Mouse (Mus musculus) midbrain, embryonic 15.5 days (tissue): ENCODE measurements around the gene Rabgap1l. TPM values are rescaled to one million over a fixed set of nuclear protein-coding genes. Genes with fewer than 3 reads are reported as not detected.

Source experiments
- ATAC-seq: fragments of 200-750 bp; cut with Nextera tagmentation; replicated peaks from 2 replicates; pipeline ENCODE4 v1.8.0; 2017; ENCODE audit warnings: moderate TSS enrichment
- H3K27ac ChIP-seq: fragments of 300-500 bp; sonication (generic); 2 replicates; pipeline ENCODE4 v1.5.1; 2015; ENCODE audit warnings: mild to moderate bottlenecking, inconsistent platforms
- H3K27me3 ChIP-seq: fragments of 300-500 bp; sonication (generic); replicated peaks from 2 replicates; pipeline ENCODE4 v1.6.1; 2015; ENCODE audit warnings: inconsistent platforms
- H3K36me3 ChIP-seq: fragments of 300-500 bp; sonication (generic); replicated peaks from 2 replicates; pipeline ENCODE4 v1.6.1; 2015; ENCODE audit warnings: inconsistent platforms
- H3K4me1 ChIP-seq: fragments of 300-500 bp; sonication (generic); 2 replicates; pipeline ENCODE4 v1.6.1; 2015; ENCODE audit warnings: inconsistent platforms
- H3K4me2 ChIP-seq: fragments of 300-500 bp; sonication (generic); 2 replicates; pipeline ENCODE4 v1.6.1; 2015; ENCODE audit warnings: inconsistent platforms, mild to moderate bottlenecking, moderate library complexity
- H3K4me3 ChIP-seq: fragments of 300-500 bp; sonication (generic); 2 replicates; pipeline ENCODE4 v1.5.1; 2015; ENCODE audit warnings: mild to moderate bottlenecking, inconsistent platforms
- H3K9ac ChIP-seq: fragments of 300-500 bp; sonication (generic); 2 replicates; pipeline ENCODE4 v1.6.1; 2015; ENCODE audit warnings: mild to moderate bottlenecking, inconsistent platforms
- H3K9me3 ChIP-seq: fragments of 300-500 bp; sonication (generic); 2 replicates; pipeline ENCODE4 v1.6.1; 2016; ENCODE audit warnings: inconsistent platforms
- WGBS: fragments of 180-500 bp; shearing (Covaris S2); methylation state at CpG from one replicate; pipeline ENCODE4 v1.1.7; 2015; ENCODE audit warnings: mixed read lengths; 5-methylcytosine and 5-hydroxymethylcytosine counted together
- polyA plus RNA-seq: library from polyadenylated mRNA; unstranded; fragments of >200 nt; fragmentation: Nextera tagmentation; extraction: Ambion mirVana; gene quantifications from 2 replicates; pipeline ENCODE4 v1.2.1, GENCODE M21; 2015

Gene Rabgap1l
- polyA plus RNA-seq, 1 experiment from 2014 or later: 38.3 TPM

DNA sequence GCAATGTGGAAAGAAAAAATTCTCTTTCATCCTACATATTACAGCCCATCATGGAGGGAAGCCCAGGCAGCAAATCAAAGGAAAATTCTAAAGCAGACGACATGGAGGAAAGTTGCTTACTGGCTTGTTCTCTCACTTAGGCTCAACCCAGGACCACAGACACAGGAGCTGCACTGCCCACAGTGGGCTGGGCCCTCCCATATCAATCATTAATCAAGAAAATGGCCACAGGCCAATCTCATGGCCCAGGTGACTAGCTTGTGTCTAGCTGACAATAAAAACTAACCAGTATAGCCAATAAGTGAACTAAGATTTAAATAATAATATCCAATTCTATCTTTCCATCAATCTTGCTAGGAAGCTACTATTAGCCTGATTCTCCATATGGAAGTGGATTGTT lies 8.9 kb downstream of the Rabgap1l start:
- WGBS: 100% methylated on average over 1 of the region's 1 CpGs
- ATAC-seq: no peak
- no peaks in the 10 kb centered on the region for H3K27me3 ChIP-seq
- no peaks in the 10 kb centered on the region for H3K36me3 ChIP-seq
- H3K4me2 ChIP-seq: no peak overlapping the region
- H3K27ac ChIP-seq: no peak overlapping the region
- H3K9me3 ChIP-seq: no peaks in the 10 kb centered on the region
- H3K4me3 ChIP-seq: no peak overlapping the region
- H3K4me1 ChIP-seq: no peaks in the 10 kb centered on the region
- no peak overlapping the region for H3K9ac ChIP-seq

DNA sequence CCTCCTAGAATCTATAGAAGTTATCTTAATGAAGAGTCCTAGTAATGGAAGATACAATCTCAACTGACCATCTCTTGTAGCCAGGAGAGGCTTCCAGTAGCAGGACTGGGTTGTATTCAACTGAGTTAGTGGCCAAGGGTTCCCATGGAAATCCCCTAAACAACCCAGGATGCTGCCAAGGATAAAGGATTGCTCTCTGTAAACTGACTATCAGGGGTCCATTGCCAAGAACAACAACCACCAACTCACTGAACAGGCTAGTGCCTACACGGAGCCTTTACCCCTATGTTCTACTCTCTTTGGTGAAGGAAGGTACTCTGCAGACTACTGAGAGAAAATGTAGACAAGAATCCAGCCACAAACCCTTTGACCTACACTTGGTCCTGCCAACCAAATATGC lies 18.8 kb downstream of the Rabgap1l start:
- 94% methylated on average over 1 of the region's 1 CpGs for WGBS
- Histone ChIP-seq H3K9ac (no peak overlapping the region), H3K9me3 (no peaks in the 10 kb centered on the region), H3K4me1 (no peaks in the 10 kb centered on the region), H3K4me3 (no peak overlapping the region), H3K36me3 (no peaks in the 10 kb centered on the region), H3K4me2 (no peak overlapping the region), H3K27me3 (no peaks in the 10 kb centered on the region), H3K27ac (no peak overlapping the region)
- no peak for ATAC-seq

- WGBS: 84% methylated on average over 2 of the region's 2 CpGs
Measured at GRCm38 (mm10) chr1:160765565-160765964, 27.4 kb downstream of the Rabgap1l start.

DNA sequence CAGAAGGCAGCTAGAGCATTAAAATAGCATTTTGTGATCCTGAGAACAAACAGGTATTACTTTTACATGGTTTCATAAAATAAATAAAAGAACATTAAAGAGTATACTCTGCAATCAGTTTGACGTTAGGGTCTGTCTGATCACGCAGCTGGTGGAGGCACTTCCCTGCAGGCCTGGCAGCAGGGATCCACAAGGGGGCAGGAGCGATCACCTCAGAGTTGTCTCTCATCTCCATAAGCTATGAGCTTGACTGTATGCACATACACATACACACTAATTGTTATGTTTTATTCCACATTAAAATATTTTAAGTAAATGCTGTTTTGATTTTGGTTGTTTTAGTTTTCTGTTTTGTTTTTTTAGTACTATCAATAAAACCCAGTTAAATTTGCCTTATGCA lies 34.8 kb downstream of the Rabgap1l start:
- Histone ChIP-seq H3K4me3 (no peak overlapping the region), H3K27ac (no peak overlapping the region), H3K36me3 (no peaks in the 10 kb centered on the region), H3K4me2 (no peak overlapping the region), H3K9ac (no peak overlapping the region), H3K9me3 (no peaks in the 10 kb centered on the region), H3K27me3 (no peaks in the 10 kb centered on the region), H3K4me1 (no peaks in the 10 kb centered on the region)
- ATAC-seq: no peak
- WGBS: 19% methylated on average over 3 of the region's 3 CpGs

More at GRCm38 (mm10) chr1:160765565-160765964, 27.4 kb downstream of the Rabgap1l start:
- no peak overlapping the region for H3K4me2 ChIP-seq
- H3K9me3 ChIP-seq: no peaks in the 10 kb centered on the region
- H3K36me3 ChIP-seq: no peaks in the 10 kb centered on the region
- ATAC-seq: no peak
- H3K4me1 ChIP-seq: no peaks in the 10 kb centered on the region
- H3K27me3 ChIP-seq: no peaks in the 10 kb centered on the region
- H3K4me3 ChIP-seq: no peak overlapping the region
- no peak overlapping the region for H3K27ac ChIP-seq
- no peak overlapping the region for H3K9ac ChIP-seq

- Histone ChIP-seq H3K9ac (no peak overlapping the region), H3K9me3 (no peaks in the 10 kb centered on the region), H3K27me3 (no peaks in the 10 kb centered on the region), H3K36me3 (no peaks in the 10 kb centered on the region), H3K27ac (no peak overlapping the region), H3K4me2 (no peak overlapping the region), H3K4me3 (no peak overlapping the region), H3K4me1 (no peaks in the 10 kb centered on the region)
- no peak for ATAC-seq
Measured at GRCm38 (mm10) chr1:160755359-160755758, 37.7 kb downstream of the Rabgap1l start.

DNA sequence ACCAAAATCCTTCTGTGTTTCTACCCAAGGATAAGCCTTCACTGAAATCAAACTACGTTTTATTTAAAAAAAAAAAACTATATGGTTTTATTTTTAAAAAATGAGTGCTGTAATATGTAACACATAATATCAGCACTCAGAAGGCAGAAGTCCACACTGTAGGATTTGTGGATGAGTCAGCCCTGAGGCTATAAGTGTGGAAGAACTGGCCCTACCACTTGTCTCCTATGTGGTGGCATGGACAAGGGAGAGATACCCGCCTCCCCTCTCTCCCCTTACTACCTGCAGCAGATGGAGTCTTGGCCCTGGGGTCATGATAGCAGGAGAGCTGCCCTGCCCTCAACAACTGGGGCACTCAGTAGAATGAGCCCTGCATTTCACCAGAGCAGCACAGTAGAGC lies 42.4 kb downstream of the Rabgap1l start:
- Histone ChIP-seq H3K36me3 (no peaks in the 10 kb centered on the region), H3K9me3 (no peaks in the 10 kb centered on the region), H3K9ac (no peak overlapping the region), H3K27ac (no peak overlapping the region), H3K4me1 (no peaks in the 10 kb centered on the region), H3K4me3 (no peak overlapping the region), H3K27me3 (no peaks in the 10 kb centered on the region), H3K4me2 (no peak overlapping the region)
- no peak for ATAC-seq
- WGBS: 91% methylated on average over 2 of the region's 2 CpGs

GRCm38 (mm10) chr1:160746786-160747185 lies 46.2 kb downstream of the Rabgap1l start:
- no peaks in the 10 kb centered on the region for H3K36me3 ChIP-seq
- no peaks in the 10 kb centered on the region for H3K9me3 ChIP-seq
- no peak overlapping the region for H3K27ac ChIP-seq
- no peaks in the 10 kb centered on the region for H3K27me3 ChIP-seq
- WGBS: 39% methylated on average over 7 of the region's 7 CpGs
- no peak overlapping the region for H3K4me3 ChIP-seq
- H3K4me1 ChIP-seq: no peaks in the 10 kb centered on the region
- no peak overlapping the region for H3K9ac ChIP-seq
- ATAC-seq: no peak
- H3K4me2 ChIP-seq: no peak overlapping the region

GRCm38 (mm10) chr1:160745238-160745930 lies 47.6 kb downstream of the Rabgap1l start:
- no peak for ATAC-seq
- Histone ChIP-seq H3K4me1 (no peaks in the 10 kb centered on the region), H3K4me3 (no peak overlapping the region), H3K27ac (no peak overlapping the region), H3K9ac (no peak overlapping the region), H3K27me3 (no peaks in the 10 kb centered on the region), H3K9me3 (no peaks in the 10 kb centered on the region), H3K36me3 (no peaks in the 10 kb centered on the region), H3K4me2 (no peak overlapping the region)
- 87% methylated on average over 7 of the region's 7 CpGs for WGBS

GRCm38 (mm10) chr1:160744009-160744408 lies 49.0 kb downstream of the Rabgap1l start:
- H3K27me3 ChIP-seq: no peaks in the 10 kb centered on the region
- WGBS: 43% methylated on average over 3 of the region's 3 CpGs

GRCm38 (mm10) chr1:160743229-160743628 lies 49.8 kb downstream of the Rabgap1l start:
- Histone ChIP-seq H3K27me3 (no peaks in the 10 kb centered on the region), H3K36me3 (no peaks in the 10 kb centered on the region), H3K27ac (no peak overlapping the region), H3K9me3 (no peaks in the 10 kb centered on the region), H3K9ac (no peak overlapping the region), H3K4me3 (no peak overlapping the region), H3K4me2 (no peak overlapping the region), H3K4me1 (no peaks in the 10 kb centered on the region)
- WGBS: 14% methylated on average over 2 of the region's 2 CpGs
- no peak for ATAC-seq

More at GRCm38 (mm10) chr1:160744009-160744408, 49.0 kb downstream of the Rabgap1l start:
- no peak for ATAC-seq
- Histone ChIP-seq H3K4me2 (no peak overlapping the region), H3K36me3 (no peaks in the 10 kb centered on the region), H3K27ac (no peak overlapping the region), H3K4me3 (no peak overlapping the region), H3K4me1 (no peaks in the 10 kb centered on the region), H3K9me3 (no peaks in the 10 kb centered on the region), H3K9ac (no peak overlapping the region)

- H3K4me1 ChIP-seq: no peaks in the 10 kb centered on the region
- no peaks in the 10 kb centered on the region for H3K9me3 ChIP-seq
- 75% methylated on average over 2 of the region's 2 CpGs for WGBS
- ATAC-seq: no peak
- H3K36me3 ChIP-seq: no peaks in the 10 kb centered on the region
- H3K4me2 ChIP-seq: no peak overlapping the region
- no peak overlapping the region for H3K9ac ChIP-seq
- no peaks in the 10 kb centered on the region for H3K27me3 ChIP-seq
- H3K27ac ChIP-seq: no peak overlapping the region
- no peak overlapping the region for H3K4me3 ChIP-seq
Measured at GRCm38 (mm10) chr1:160740650-160741049, 52.4 kb downstream of the Rabgap1l start.

GRCm38 (mm10) chr1:160734743-160735142 lies 58.3 kb downstream of the Rabgap1l start:
- Histone ChIP-seq H3K27me3 (no peaks in the 10 kb centered on the region), H3K4me2 (no peak overlapping the region), H3K9ac (no peak overlapping the region), H3K9me3 (no peaks in the 10 kb centered on the region), H3K36me3 (no peaks in the 10 kb centered on the region; the same call in 1 of the 2 replicates), H3K27ac (no peak overlapping the region), H3K4me1 (no peaks in the 10 kb centered on the region), H3K4me3 (no peak overlapping the region)
- no peak for ATAC-seq
- WGBS: 74% methylated on average over 2 of the region's 2 CpGs

DNA sequence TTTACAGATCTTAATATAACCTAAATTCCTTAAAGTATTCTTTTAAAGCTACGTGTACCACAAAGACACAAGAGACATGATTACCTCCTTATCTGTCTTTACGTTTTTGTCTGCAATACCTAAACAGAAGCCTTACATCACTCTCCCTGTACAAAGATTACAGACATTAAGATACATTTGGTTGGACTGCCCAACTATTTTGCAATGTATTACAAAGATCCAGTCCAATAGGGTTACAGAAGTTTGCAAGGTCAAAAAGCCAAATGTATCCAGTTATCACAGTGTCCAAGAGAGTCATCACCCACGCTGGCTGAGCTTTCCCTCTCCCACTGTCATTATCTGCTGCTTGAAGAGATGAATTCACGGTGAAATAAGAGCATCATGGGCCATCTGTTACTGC lies 63.1 kb downstream of the Rabgap1l start:
- Histone ChIP-seq H3K27ac (no peak overlapping the region), H3K36me3 (no peaks in the 10 kb centered on the region; the same call in 1 of the 2 replicates), H3K4me2 (no peak overlapping the region), H3K27me3 (no peaks in the 10 kb centered on the region), H3K4me3 (no peak overlapping the region), H3K4me1 (no peaks in the 10 kb centered on the region), H3K9me3 (no peaks in the 10 kb centered on the region), H3K9ac (no peak overlapping the region)
- WGBS: 86% methylated on average over 4 of the region's 4 CpGs
- no peak for ATAC-seq
